Mouse (Mus musculus) layer of hippocampus, postnatal 14 days (tissue): ENCODE measurements around the gene Stx18. TPM values are rescaled to one million over a fixed set of nuclear protein-coding genes. Genes with fewer than 3 reads are reported as not detected.

Source experiments
- DNase-seq, 2 experiments: peaks; one replicate each; pipeline ENCODE4 v3.0.0; 2021 to 2022; ENCODE audit warnings: low spot score in 2 of 2, mixed read lengths in 1 of 2
- total RNA-seq, 2 experiments: library from RNA; stranded (reverse); gene quantifications; 2 replicates each; pipeline ENCODE4 v1.2.3; 2021

Gene Stx18
- total RNA-seq, 2 experiments from 2014 or later, result 36.8 to 38.3 TPM

DNA sequence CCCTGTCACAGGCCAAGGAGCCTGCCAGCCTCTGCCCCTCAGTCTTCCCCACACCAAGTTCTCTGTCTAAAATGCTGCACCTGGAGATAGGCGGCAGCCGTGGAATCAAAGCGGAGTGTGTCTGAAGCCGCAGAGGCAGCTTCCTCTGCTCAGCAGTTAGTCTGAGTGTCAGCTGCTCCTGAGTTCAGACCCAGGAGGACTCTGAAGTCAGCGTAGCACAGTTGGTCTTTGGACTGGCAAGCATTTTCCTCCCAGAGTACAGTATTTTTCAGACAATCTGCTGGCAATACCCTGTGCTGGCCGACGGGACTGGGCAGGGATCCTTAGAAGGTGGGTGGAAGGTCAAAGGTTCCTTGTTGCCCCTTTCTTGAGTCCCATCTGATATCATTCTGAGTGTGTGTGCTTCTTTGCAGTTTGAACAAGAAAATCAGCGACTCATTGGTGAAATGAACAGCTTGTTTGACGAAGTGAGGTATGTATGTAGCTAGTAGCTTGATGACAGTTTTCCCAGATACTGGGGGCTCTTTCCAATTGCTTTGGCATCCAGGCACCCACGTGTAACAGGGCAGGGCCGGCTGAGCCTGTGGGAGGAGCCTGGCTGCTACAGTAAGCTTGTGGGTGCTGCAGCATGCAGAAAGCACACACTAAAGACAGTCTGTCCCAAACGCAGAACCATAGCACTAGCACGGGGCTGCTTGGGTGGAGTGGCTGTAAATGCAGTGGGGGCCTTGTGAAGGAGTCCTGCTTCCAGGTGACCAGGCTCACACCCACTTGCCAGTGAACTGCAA lies 88.2 kb downstream of the Stx18 start:
- peak; percentile 40 to 65 for DNase-seq

DNA sequence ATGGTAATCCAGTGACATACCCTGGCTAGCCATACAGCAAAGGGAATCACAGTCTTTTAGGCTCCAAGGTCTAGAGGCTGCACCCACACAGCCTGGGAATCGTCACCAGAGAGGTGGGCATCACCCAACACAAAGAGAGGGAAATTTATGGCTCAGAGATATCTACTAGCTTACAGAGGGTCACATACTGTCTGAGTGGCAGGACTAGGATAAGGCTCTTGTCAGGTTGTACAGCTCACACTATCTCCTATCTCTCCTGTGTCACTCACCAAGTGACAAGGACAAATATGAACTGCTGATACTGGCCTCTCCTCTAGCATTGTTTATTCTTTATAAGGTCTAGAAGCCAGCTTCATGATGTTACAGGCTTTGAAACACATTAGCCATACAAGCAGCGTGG lies 90.8 kb downstream of the Stx18 start:
- no peak for DNase-seq

DNA sequence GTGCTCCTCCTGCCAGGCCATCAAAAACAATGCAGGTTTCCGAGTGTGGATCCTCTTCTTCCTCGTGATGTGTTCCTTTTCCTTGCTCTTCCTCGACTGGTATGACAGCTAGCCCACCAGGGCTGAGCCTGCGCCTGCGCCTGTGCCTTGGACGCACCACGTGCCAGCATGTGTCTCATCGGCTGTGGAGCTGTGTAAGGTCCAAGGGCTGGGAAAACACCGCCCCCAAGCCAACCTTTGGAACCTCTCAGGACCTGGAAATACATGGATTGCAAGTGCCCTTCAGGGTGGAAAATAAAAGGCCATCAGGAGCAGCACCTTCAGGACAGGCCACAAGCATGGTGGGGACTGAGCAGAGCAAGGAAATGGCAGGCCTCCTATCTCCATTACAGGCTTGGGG lies 97.7 kb downstream of the Stx18 start:
- no peak for DNase-seq

DNA sequence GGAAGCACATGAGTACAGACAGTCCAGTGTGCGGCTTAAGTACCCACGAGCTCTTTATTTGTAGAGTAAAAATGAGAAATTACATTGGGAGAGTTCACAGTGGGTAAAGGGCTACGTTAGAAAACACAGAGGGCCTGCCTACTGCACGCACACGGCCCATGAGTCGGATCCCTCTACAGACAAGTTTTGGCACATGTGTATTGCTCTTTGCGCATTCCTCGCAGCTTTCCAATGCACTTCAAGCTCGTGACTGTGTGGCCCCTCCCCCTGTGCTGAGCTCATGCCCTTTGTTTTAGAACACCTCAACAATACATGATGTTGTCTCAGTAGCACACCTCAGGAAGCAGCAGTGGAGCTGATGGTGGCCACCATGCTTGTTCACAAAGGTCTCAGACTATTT lies 98.6 kb downstream of the Stx18 start:
- no peak for DNase-seq

DNA sequence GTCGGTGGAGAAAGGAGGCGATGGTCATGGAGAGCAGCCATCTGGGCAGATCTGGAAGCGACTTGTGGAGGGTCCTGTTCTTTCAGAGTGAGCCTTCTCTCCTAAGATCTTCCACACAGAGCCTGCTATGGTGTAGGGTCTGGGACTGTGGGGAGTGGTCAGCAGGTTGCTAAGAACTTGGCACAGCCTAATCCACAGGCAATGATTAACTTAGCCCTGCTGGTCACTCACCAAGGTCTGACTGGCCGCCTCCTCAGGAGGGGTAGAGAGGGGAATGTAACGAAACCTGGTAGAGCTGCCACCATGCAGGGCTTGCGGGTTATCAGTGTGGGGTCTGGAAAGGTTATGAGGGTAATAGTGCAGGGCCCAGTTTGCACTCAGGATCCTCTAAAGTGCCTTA lies 102.4 kb downstream of the Stx18 start:
- no peak for DNase-seq

DNA sequence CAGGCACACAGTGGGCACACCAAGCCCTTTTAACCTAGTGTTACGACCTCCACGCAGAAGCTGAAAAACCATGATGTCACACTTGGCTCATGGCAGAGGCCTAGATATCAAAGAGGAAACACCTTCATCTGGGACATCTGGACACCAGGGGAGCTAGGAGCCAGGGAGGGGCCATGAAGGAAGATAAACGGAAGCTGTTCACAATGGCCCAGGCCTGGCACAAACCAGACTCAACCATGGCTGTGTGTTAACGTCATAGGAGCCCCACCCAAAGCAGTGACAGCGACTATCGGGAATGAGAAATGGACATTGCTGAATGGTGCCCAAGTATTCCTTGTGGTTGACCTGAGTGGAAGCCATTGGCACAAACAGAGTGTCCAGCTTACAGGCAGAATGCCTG lies 108.0 kb downstream of the Stx18 start:
- DNase-seq, result no peak

DNA sequence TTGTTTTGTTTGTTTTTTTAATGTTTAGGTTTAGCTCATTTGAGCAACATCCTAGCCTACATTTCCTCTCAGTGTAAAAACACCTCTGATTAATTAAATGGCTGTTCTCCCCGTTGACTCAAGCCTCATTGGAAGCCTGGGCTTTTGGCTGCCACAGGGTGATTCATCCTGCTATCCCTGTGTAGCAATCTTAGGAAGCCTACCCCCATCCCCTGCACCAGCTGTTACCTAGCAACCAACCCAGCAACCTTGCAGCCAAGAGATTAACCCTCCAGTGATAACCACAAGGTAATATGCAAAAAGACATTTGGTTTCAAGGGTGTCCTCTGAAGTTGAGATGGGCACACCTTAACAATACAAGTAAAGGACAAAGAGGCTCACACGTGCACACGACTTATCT lies 112.7 kb downstream of the Stx18 start:
- DNase-seq, result peak; percentile 17 to 56

DNA sequence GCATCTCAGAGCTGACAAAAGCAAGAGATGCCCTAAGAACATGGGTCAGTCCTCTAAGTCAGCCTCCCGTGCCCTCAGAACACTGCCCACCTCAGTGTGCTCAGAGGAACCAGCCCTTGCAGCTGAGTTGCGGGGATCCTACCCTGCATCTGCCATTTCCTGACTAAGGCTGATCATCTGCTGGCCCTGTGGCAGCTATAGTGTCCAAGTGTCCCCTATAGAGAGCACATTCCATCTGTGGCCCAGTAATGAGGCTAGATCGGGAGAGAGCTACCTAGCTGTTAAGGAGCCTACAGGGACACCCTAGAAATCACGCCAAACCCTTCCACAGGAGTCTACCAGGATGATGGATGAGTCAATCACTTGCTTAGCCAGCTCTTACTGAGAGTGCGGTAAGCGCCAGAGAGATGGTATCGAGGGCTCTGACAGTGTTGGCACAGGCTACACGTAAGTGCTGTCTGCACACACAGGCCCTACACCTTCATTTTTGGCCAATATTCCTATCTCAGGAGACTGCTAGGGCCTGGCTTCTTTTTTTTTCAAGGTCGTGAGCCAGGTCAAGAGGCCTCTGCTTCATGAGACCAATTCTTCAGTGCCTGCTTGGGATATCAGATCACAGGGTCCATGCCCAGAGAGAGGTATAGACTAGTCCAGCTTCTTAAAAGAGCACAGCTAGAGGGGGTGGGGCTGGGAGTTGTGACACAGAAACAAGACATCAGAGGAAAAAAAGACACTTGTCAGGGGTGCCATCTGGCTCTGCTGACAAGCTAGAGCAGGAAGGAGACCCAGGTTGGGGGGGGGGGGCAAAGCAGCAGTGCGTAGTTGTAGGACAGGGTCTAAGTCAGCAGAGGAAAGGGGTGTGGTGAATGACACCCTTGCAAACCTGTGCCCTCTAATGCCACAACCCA lies 113.9 kb downstream of the Stx18 start:
- DNase-seq, result peak in 1 of 2 experiments; percentile 23

DNA sequence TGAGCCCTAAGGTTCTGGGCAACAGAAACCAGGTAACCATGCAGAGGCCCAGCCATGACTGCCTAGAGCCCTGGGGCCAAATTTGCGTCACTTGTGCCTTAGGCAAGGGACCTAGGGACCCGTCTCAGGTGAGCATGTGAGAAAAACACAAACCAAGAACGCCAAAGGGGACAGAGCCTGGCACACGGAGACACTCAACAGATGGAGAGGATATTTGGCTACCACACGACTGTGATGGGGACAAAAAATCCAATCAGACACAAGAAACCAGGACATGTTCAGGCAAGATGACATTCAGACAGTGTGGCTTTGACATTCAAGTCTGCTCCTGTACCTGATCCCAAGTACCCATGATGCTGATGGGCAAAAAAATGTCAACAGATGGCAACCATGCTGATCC lies 115.1 kb downstream of the Stx18 start:
- DNase-seq, result peak in 1 of 2 experiments; percentile 3

DNA sequence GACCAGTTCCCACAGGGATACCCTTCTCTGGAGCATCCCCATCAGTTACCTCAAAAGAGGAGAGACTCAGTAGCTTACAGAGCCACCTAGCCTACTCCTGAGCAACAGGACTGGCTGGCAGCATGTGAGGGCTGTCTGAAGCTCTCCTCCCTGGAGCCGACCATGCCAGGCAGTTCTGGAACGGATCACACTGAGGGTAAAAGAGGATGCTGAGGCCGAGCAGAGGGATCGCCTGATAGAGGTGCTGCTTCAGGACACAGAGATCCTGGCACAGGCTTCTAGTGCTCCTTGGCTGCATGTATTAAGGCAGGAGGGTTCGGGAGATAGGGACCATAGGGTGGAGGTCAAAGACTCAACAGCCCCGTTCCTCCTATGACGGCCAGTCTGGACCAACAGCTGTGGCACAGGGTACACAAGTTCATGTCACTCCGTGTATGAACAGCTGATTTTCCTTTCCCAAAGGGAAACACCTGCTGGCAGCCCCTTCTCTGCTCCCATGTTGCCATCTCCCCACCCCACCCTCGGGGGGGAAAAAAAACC lies 119.0 kb downstream of the Stx18 start:
- DNase-seq, result peak in 1 of 2 experiments; percentile 15

DNA sequence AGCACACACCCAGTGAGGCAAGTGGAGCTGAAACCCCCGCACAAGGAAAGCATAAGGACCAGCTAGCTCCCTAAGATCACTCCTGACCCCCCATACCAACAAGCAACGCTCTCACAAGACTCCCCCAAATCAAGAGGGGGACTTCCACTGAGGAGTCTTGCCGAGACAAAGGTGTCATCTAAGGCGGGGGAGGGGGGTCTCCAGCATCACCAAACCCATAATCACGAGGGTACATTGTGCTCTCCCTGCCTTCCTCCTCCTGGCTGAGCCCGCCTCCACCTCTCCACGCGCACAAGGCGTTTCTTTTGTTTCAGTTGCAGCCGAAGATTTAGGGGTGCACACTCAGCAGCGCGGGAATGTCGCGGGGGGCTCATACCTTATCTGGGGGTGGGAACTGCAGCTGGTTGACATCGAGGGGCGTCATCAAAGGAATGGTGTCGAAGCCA lies 120.0 kb downstream of the Stx18 start:
- DNase-seq, result peak in 1 of 2 experiments; percentile 47

DNA sequence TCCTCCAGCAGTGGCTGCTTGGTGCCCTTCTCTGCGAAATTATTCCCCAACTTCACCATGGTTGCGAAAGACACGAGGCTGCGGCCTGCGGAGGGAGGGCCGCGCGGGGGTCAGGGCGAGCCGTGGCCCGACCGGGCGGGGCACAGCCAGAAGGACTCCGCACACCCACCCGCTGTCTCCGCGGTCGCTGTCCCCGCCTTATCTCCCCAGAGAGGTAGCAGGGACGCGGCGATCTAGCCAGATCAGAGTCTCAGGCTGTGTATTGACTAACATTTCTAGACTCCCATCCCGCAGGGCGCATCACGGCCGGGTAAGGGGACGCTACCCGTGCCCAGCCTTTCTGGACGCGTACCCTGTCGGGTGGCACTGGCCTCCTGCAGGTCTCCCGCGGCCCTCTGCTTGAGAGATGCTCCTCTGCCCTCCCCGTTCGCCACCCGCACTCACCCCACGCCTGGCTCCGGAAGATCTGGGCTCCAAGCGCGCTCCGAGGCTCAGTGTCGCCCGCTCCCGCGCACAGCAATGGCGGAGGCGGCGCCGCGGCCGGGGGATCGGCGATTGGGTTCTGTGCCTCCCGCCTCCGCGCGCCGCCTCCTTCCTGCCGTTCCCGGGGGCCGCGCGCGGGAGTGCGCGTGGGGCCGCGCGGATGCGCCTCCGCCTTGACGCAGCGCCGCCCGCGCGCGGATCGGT lies 120.5 kb downstream of the Stx18 start:
- peak; percentile 72 to 83 for DNase-seq

DNA sequence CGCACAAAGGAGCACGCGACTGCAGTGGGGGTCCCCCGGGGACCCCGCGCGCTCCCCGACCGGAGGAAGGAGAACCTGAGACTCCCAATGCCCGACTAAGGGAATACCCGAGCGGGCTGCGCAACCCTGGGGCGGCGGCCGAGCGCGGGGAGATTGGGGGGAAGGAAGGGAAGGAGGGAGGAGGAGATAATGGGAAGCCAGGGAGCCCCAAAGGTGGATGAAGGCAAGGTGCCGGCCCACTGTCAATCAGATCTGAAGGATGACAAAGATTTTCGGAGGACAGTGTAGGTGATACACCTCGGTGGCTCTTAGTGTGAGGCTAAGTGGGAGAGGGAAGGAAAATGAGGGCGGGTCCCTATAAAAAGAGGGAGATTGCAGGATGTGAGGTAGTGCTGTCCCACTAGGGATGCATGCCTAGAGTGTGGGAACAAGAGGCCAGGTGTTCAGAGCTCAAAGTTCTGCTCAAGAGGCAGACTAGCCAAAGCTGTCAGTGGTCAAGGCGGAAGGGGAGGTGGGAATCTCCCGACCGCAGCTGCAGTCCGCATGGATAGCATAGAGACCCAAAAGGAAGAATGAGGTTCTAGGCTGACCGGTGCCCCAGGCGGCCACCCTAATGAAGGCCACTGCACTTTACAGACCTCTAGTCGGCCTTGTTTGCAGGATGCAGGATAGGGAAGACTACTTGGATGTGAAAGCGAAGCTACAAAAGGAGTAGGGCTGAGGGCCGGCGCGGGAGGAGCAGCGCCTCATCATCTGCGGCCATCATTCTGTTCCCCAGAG lies 121.3 kb downstream of the Stx18 start, which contains the start of gene Nsg1:
TSS of gene Nsg1 (minus strand) at position 274 of the 780 bp plus-strand sequence.
- DNase-seq, result no peak

DNA sequence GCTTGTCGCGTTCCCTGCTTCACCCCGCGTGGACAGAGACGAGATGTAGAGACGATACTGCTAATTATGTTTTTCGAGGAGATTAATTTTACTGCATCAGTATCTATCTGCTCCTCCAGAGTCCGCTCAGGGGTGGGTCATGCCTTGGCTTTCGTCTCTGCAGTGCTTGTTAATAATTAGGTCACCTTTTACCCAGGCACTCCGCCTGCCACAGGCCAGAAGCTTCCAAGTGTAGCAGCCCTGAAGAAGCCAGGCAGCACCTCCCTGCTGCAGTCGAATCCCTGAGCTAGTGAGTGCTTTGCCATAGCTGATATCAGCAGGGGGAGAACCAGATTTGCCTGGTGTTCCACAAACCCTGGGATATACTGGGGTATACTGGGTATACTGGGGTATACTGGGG lies 130.0 kb downstream of the Stx18 start:
- DNase-seq, result no peak

DNA sequence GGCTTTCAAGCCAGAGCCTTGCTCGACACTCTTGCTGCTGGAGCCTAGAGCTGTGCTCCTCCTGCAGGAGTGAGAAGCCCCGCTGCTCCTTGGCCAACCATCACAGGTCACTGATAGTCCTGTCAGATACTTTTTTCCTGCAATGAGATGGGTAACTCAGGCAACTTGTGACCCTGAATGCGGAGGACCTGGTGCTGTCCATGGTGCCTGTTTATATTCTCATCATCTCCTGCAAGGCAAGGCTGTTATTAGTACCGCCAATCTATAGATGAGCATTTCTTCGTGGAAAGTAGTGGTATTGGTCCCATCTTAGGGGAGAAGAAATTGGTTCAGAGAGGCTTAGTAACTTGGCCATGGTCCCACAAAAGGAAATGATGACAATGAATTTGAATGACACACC lies 135.2 kb downstream of the Stx18 start:
- no peak for DNase-seq

DNA sequence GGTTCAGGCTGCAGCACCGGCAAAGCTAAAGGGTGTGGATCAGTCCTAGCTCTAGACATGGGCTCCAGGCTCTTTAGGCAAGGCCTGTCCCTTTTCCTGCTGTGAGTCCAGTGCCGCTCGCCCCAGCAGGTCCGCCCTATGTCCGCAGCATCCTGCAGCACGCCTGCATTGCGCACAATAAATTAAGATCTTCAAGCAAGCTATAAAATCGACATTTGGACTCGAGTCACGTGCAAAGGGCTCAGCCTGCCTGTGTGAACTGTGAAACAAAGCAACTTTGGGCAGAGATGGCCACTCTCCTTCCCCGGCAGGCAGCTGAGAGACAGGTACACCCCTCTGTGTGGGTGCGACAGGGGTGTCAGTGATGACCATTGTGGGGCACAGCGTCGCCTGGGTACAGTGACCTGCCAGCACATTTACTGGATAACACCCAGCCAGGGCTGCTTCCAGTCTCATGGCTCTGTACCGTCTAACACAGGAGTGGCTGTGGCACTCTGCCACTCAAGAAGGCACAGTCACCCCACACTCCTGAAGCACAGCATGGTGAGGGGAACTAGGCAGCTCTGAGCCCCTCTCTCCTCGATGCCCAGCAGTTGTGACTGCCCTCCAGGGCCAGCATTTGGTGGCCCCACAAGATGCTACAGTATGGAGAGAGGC lies 135.8 kb downstream of the Stx18 start:
- no peak for DNase-seq

DNA sequence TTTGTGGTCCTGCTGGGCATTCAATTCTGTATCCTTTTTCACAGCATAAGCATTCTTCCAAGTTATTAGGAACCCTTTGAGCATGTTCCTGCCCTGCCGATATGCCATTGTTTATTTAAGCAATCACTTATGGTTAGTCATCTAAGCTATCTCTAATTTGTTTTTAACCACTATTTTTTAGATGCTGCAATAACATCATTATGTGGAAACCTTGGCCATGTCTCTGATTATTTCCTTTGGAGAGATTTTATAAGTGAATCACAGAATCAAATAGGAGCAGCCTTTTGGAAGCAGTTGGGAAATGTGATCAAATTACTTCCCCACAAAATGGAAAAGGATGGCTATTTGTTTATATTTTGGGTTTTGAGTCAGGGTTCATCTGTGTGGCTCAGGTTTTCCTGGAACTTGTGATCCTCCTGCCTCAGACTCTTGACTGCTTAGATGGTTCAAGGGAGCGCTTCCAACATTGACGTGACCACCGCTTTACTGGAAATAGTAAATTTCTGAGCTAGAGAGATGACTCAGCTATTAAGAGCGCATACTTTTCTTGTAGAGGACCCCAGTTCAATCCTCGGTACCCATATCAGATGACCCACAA lies 146.2 kb downstream of the Stx18 start:
- DNase-seq, result no peak

DNA sequence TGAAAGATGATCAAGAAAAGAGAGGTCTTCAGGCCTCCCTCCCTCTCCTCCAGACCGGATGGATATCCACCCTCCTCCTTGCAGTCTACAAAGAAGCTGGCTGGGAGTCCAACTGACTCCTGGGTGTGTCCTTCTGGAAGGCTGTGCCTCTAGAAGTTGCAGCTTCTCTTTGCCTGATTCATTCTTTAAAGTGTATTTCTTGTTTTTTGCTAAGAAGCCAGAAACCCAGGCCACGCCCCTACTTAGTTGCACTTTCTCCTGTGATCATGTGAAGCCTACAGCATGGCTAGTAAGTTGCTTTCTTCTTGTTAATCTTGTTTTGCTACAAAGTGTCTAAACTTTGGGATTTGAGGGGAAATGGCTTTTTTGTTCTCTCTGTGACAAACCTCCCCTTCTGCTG lies 148.5 kb downstream of the Stx18 start:
- DNase-seq, result no peak
